Mouse (Mus musculus) heart, postnatal 0 days (tissue): ENCODE results near the gene Rnaset2b.
"Not testable (repeated sequence)": the region's sequence is repeated elsewhere in the genome, so short reads cannot be mapped to it uniquely, and the experiment has no call there.

Source experiments
- CTCF ChIP-seq: IDR thresholded peaks from 2 replicates; pipeline ENCODE4 v1.5.1; 2016; ENCODE audit warnings: antibody characterized with exemption, control low read depth, low read depth
- EP300 ChIP-seq: IDR thresholded peaks from 2 replicates; pipeline ENCODE4 v1.6.1; 2016; ENCODE audit warnings: antibody characterized with exemption, low read depth

DNA sequence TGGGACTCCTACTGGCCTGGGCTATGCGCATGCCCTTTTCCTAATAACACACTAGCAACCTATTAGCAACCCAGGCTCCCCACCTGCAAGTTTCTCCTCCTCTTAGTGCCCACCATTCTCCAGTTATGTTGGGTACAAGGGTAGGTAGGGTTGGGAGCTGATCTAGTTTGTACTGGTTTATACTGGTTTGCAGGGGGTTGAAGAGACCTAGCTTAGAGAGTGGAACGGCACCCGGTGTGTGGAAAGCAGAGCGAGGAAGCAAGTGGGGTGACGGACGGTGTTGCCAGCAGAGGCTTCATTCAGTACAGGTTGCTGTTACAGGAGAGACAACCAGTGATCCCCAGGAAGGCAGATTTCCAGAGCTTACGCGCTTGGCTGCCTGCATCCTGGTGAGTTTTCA, at the start of gene Rnaset2b:
- not testable (repeated sequence) for TF ChIP-seq CTCF, EP300
